Comparison of ENCODE assay signal across 7 mouse cellular contexts in genomic region chr7:118129430-118130041, GRCm38 (mm10). TPM values are rescaled to one million over a fixed set of nuclear protein-coding genes. Genes with fewer than 3 reads are reported as not detected.
A peak's percentile ranks its signal among the peaks of the same experiment; 100 is the strongest.
DNase-seq lines count a peak whose midpoint lies in the region; ATAC-seq lines count a peak whose summit lies in the region.

Gene Arl6ip1 (minus strand): TSS chr7:118129662.

- peak within 1 kb of the TSS; percentile 75 for H3K4me2 ChIP-seq in embryonic facial prominence, embryonic 11.5 days (ENCODE audit: low read depth, low read length)
- H3K4me2 ChIP-seq in midbrain, embryonic 13.5 days (replicated peaks): peak within 1 kb of the TSS; percentile 77

- peaks cover 2% of the 10 kb centered on the region; the same call in 1 of the 2 replicates for H3K4me1 ChIP-seq in embryonic facial prominence, embryonic 11.5 days (ENCODE audit: control insufficient read depth, insufficient read depth, low read length)
- peaks cover 33% of the 10 kb centered on the region for H3K4me1 ChIP-seq in limb, embryonic 10.5 days
- peaks cover 37% of the 10 kb centered on the region for H3K4me1 ChIP-seq in midbrain, embryonic 13.5 days (replicated peaks)

- under 1% methylated on average over 39 of the region's 39 CpGs for WGBS in embryonic facial prominence, embryonic 11.5 days
- WGBS in limb, embryonic 10.5 days: under 1% methylated on average over 39 of the region's 39 CpGs
- WGBS in midbrain, embryonic 13.5 days: under 1% methylated on average over 39 of the region's 39 CpGs

- ATAC-seq in embryonic facial prominence, embryonic 11.5 days (replicated peaks; ENCODE audit: insufficient number of reproducible peaks, low FRiP score, low TSS enrichment, low read depth): peak; percentile 100
- ATAC-seq in granulocyte monocyte progenitor cell, adult 5-6 weeks (replicated peaks; ENCODE audit: poor library complexity, severe bottlenecking): peak; percentile 93
- ATAC-seq in midbrain, embryonic 13.5 days: peak; percentile 99

- peak within 1 kb of the TSS; percentile 91 for H3K4me3 ChIP-seq in embryonic facial prominence, embryonic 11.5 days (ENCODE audit: low read depth, low read length)
- peak within 1 kb of the TSS; percentile 88 for H3K4me3 ChIP-seq in limb, embryonic 10.5 days
- peak within 1 kb of the TSS; percentile 91 for H3K4me3 ChIP-seq in midbrain, embryonic 13.5 days (replicated peaks)

- peak within 1 kb of the TSS; percentile 91 for H3K9ac ChIP-seq in embryonic facial prominence, embryonic 11.5 days (replicated peaks; ENCODE audit: low read length)
- H3K9ac ChIP-seq in midbrain, embryonic 13.5 days (replicated peaks): peak within 1 kb of the TSS; percentile 88

- peak within 1 kb of the TSS; percentile 85 for H3K27ac ChIP-seq in embryonic facial prominence, embryonic 11.5 days (replicated peaks; ENCODE audit: low read depth, low read length)
- peak within 1 kb of the TSS; percentile 97 for H3K27ac ChIP-seq in limb, embryonic 10.5 days
- H3K27ac ChIP-seq in midbrain, embryonic 13.5 days: peak within 1 kb of the TSS; percentile 90

- DNase-seq in adrenal gland, postnatal 14 days: peak; percentile 99
- DNase-seq in embryonic facial prominence, embryonic 11.5 days (ENCODE audit: low spot score): peak; percentile 99
- peak; percentile 98 for DNase-seq in kidney, adult 11 months
- DNase-seq in limb, embryonic 10.5 days (ENCODE audit: low spot score): peak; percentile 96
- DNase-seq in spleen, adult 12 weeks (ENCODE audit: low spot score): peak; percentile 95

- H3K27me3 ChIP-seq in embryonic facial prominence, embryonic 11.5 days (ENCODE audit: control insufficient read depth, insufficient read depth, low read length): no peaks in the 10 kb centered on the region
- H3K27me3 ChIP-seq in limb, embryonic 10.5 days (ENCODE audit: low read depth, poor library complexity, severe bottlenecking): no peaks in the 10 kb centered on the region
- no peaks in the 10 kb centered on the region for H3K27me3 ChIP-seq in midbrain, embryonic 13.5 days

- H3K9me3 ChIP-seq in embryonic facial prominence, embryonic 11.5 days (replicated peaks; ENCODE audit: control insufficient read depth, low read length): no peaks in the 10 kb centered on the region
- no peaks in the 10 kb centered on the region for H3K9me3 ChIP-seq in limb, embryonic 10.5 days (replicated peaks)
- H3K9me3 ChIP-seq in midbrain, embryonic 13.5 days: no peaks in the 10 kb centered on the region

- no peaks in the 10 kb centered on the region for H3K36me3 ChIP-seq in embryonic facial prominence, embryonic 11.5 days (replicated peaks; ENCODE audit: control insufficient read depth, insufficient read depth, low read depth, low read length)
- H3K36me3 ChIP-seq in limb, embryonic 10.5 days: peaks cover 29% of the 10 kb centered on the region
- H3K36me3 ChIP-seq in midbrain, embryonic 13.5 days: peaks cover 17% of the 10 kb centered on the region

RNA-seq across cellular contexts. Expression of gene Arl6ip1, which starts in this region (rescaled TPM):
- 151 and 154 TPM in 2 replicates for total RNA-seq in adrenal gland, postnatal 14 days (2021)
- polyA plus RNA-seq in embryonic facial prominence, embryonic 11.5 days (2014; fragmentation: Nextera tagmentation; extraction: Ambion mirVana): 450 and 483 TPM in 2 replicates
- total RNA-seq in granulocyte monocyte progenitor cell, adult 5-6 weeks (2014; fragmentation: Nextera tagmentation): 105 and 124 TPM in 2 replicates
- total RNA-seq in granulocyte monocyte progenitor cell, adult 5-6 weeks (2017): 185 and 248 TPM in 2 replicates
- 375 and 392 TPM in 2 replicates for polyA plus RNA-seq in limb, embryonic 10.5 days (2016; fragmentation: Nextera tagmentation; extraction: Ambion mirVana)
- polyA plus RNA-seq in midbrain, embryonic 13.5 days (2015; fragmentation: Nextera tagmentation; extraction: Ambion mirVana): 509 and 609 TPM in 2 replicates

Comparison
In these comparisons a context has a peak if more than half of its experiments do, and no peak if none do; other contexts are left out.
1. Peak in every context shown above with its lines: DNase-seq, ATAC-seq, H3K4me3 ChIP-seq and H3K27ac ChIP-seq.